Mouse (Mus musculus): ENCODE data around the gene G6pdx. TPM values are rescaled to one million over a fixed set of nuclear protein-coding genes. Genes with fewer than 3 reads are reported as not detected.
A peak's percentile ranks its signal among the peaks of the same experiment; 100 is the strongest.

The G6pdx gene
- total and polyA plus RNA-seq, 3 experiments, result 35.9 to 70.5 (median 44.0) TPM

- dilution Hi-C loops (cut with MboI; ENCODE audit: extremely low pct_ligation_motif_present, extremely low pct_unique_long_range_greater_than_20kb, low sequenced_read_pairs) (no loop called here), in situ Hi-C loops (cut with MboI; ENCODE audit: low pct_ligation_motif_present, low pct_unique_long_range_greater_than_20kb, low sequenced_read_pairs) (no loop called here)
- Histone ChIP-seq H3K4me1 (ENCODE audit: control insufficient read depth in 1 of 2, insufficient read depth in 2 of 2) (no peaks in the 10 kb centered on the region), H3K4me3 (replicated peaks in 1 of 3; ENCODE audit: low read depth in 2 of 3, low read length in 2 of 3, poor library complexity in 1 of 3) (no peak overlapping the region), H3K36me3 (replicated peaks in 1 of 2; ENCODE audit: control insufficient read depth in 1 of 2, insufficient read depth in 1 of 2, low read length in 1 of 2) (peaks cover 20 to 40% of the 10 kb centered on the region in 2 experiments), H3K9me3 (replicated peaks; ENCODE audit: low read length) (no peaks in the 10 kb centered on the region), H3K27ac (ENCODE audit: insufficient read depth, low read depth) (no peak overlapping the region), H3K4me2 (ENCODE audit: insufficient read depth, low read depth, poor library complexity, severe bottlenecking) (no peak overlapping the region), H3K27me3 (replicated peaks) (no peaks in the 10 kb centered on the region), H3K9ac (ENCODE audit: insufficient read depth, low read depth) (no peak overlapping the region), H3K79me2 (replicated peaks; ENCODE audit: control insufficient read depth, extremely low read depth, insufficient read depth, poor library complexity, severe bottlenecking) (no peaks in the 10 kb centered on the region)
- TF ChIP-seq RAD21 (IDR thresholded peaks at IDR 0.05; ENCODE audit: low read depth, low read length) (peak; percentile 66), CTCF (conservative IDR thresholded peaks at IDR 0.05 in 1 of 2, IDR thresholded peaks at IDR 0.05 in 1 of 2; ENCODE audit: low read depth in 2 of 2, low read length in 2 of 2) (peak; percentile 14 to 67; a peak in 2 of 4 replicates), MAZ (IDR thresholded peaks at IDR 0.05; ENCODE audit: low read depth, low read length) (no peak)
- DNase-seq (ENCODE audit: extremely low read depth), result peak; percentile 46
Observed at GRCm38 (mm10) chrX:74452773-74453172, 23.8 kb upstream of the G6pdx start.

GRCm38 (mm10) chrX:74451157-74451912, 22.3 kb upstream of the G6pdx start:
- peaks cover 27 to 51% of the 10 kb centered on the region in 2 experiments for H3K36me3 ChIP-seq (replicated peaks in 1 of 2; ENCODE audit: control insufficient read depth in 1 of 2, insufficient read depth in 1 of 2, low read length in 1 of 2)
- no peak overlapping the region for H3K9ac ChIP-seq (ENCODE audit: insufficient read depth, low read depth)
- in situ Hi-C loops (cut with MboI; ENCODE audit: low pct_ligation_motif_present, low pct_unique_long_range_greater_than_20kb, low sequenced_read_pairs), result no loop called here
- TF ChIP-seq USF2 (conservative IDR thresholded peaks at IDR 0.05; ENCODE audit: low read depth, low read length), result no peak
- TF ChIP-seq KAT2A (IDR thresholded peaks at IDR 0.05; ENCODE audit: insufficient replicate concordance, low read length), result no peak
- TF ChIP-seq SMC3 (IDR thresholded peaks at IDR 0.05; ENCODE audit: low read depth, low read length), result no peak
- no peak for TF ChIP-seq UBTF (IDR thresholded peaks at IDR 0.05; ENCODE audit: low read depth, low read length)
- TF ChIP-seq CHD2 (IDR thresholded peaks at IDR 0.05; ENCODE audit: low read length), result no peak
- no peak for TF ChIP-seq TCF12 (IDR thresholded peaks at IDR 0.05; ENCODE audit: low read depth, low read length)
- TF ChIP-seq ZNF384 (IDR thresholded peaks at IDR 0.05; ENCODE audit: low read depth, low read length), result no peak
- no peak for TF ChIP-seq CTCF (conservative IDR thresholded peaks at IDR 0.05 in 1 of 2, IDR thresholded peaks at IDR 0.05 in 1 of 2; ENCODE audit: low read depth in 2 of 2, low read length in 2 of 2)
- no peak for TF ChIP-seq NELFE (IDR thresholded peaks at IDR 0.05; ENCODE audit: low read depth, low read length)
- TF ChIP-seq NRF1 (IDR thresholded peaks at IDR 0.05; ENCODE audit: low read depth, low read length), result no peak
- TF ChIP-seq PAX5 (IDR thresholded peaks at IDR 0.05; ENCODE audit: low read length), result no peak
- no peak for TF ChIP-seq JUN (IDR thresholded peaks at IDR 0.05; ENCODE audit: insufficient read depth, low read depth, low read length)
- TF ChIP-seq MEF2A (IDR thresholded peaks at IDR 0.05; ENCODE audit: borderline replicate concordance, low read depth, low read length), result no peak
- TF ChIP-seq TBP (conservative IDR thresholded peaks at IDR 0.05; ENCODE audit: low read depth, low read length), result no peak
- no peak for TF ChIP-seq POLR2A (IDR thresholded peaks at IDR 0.05; ENCODE audit: low read depth, low read length)
- no peak for TF ChIP-seq E2F4 (IDR thresholded peaks at IDR 0.05; ENCODE audit: insufficient replicate concordance, low read depth, low read length)
- H3K4me2 ChIP-seq (ENCODE audit: insufficient read depth, low read depth, poor library complexity, severe bottlenecking), result no peak overlapping the region
- DNase-seq (ENCODE audit: extremely low read depth), result no peak
- H3K4me1 ChIP-seq (ENCODE audit: control insufficient read depth in 1 of 2, insufficient read depth in 2 of 2), result no peaks in the 10 kb centered on the region
- no peak overlapping the region for H3K4me3 ChIP-seq (replicated peaks in 1 of 3; ENCODE audit: low read depth in 2 of 3, low read length in 2 of 3, poor library complexity in 1 of 3)
- no peak overlapping the region for H3K27ac ChIP-seq (ENCODE audit: insufficient read depth, low read depth)
- no peaks in the 10 kb centered on the region for H3K79me2 ChIP-seq (replicated peaks; ENCODE audit: control insufficient read depth, extremely low read depth, insufficient read depth, poor library complexity, severe bottlenecking)
- dilution Hi-C loops (cut with MboI; ENCODE audit: extremely low pct_ligation_motif_present, extremely low pct_unique_long_range_greater_than_20kb, low sequenced_read_pairs), result no loop called here
- H3K9me3 ChIP-seq (replicated peaks; ENCODE audit: low read length), result no peaks in the 10 kb centered on the region
- no peaks in the 10 kb centered on the region for H3K27me3 ChIP-seq (replicated peaks)
